Comparison of ENCODE assay signal across 17 mouse cellular contexts in the genomic region with DNA sequence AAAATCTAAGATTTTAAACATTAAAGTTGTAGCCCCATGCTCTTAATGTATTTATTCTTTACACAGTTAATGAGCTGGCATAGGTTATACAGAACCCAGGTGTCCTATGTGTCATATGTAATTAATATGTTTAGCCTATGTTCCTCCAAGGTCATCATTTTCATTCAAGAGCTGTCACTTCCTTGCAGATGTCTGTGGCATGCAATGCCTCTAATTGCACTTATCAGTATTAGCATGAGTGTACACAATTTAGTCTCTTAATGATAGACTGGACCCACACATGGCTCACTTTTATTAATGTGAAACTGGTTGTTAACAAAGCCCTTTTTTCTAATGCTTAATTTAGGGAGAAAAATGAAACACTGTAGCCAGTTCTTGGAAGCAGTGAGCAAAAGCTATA.
"Had no signal": no experiment of that assay in that cellular context is flagged by ENCODE, and none has a peak within 500 bp of the region (broad histone marks: within the 10 kb centered on the region; RNA-seq: fewer than 3 reads in every experiment).

No protein-coding gene starts in this region.

- H3K27me3 ChIP-seq: liver, embryonic 13.5 days had no signal

- H3K4me1 ChIP-seq: liver, embryonic 13.5 days had no signal

- H3K27ac ChIP-seq: left cerebral cortex, adult 2 months; liver, embryonic 13.5 days; stomach, postnatal 0 days had no signal

- H3K4me2 ChIP-seq: liver, embryonic 13.5 days; midbrain, embryonic 11.5 days had no signal

- DNase-seq: kidney, postnatal 10 days; kidney, postnatal 36 days; layer of hippocampus, postnatal 36 days; liver, embryonic 13.5 days; lung, adult 2 months; lung, postnatal 14 days; lung, postnatal 4 days; midbrain, embryonic 14.5 days; right cerebral cortex, adult 18-20 months; right cerebral cortex, postnatal 14 days; right cerebral cortex, postnatal 4 days; thymus, adult 2 months; thymus, postnatal 14 days; thymus, postnatal 4 days had no signal

- H3K4me3 ChIP-seq: left cerebral cortex, adult 2 months; liver, embryonic 13.5 days had no signal

- H3K9ac ChIP-seq: liver, embryonic 13.5 days had no signal

- H3K9me3 ChIP-seq: liver, embryonic 13.5 days had no signal
